Mouse (Mus musculus) megakaryocyte, embryonic 14.5 days (primary cell): ENCODE data around the gene Shisa5.

Source experiments
- FLI1 ChIP-seq: IDR thresholded peaks from 2 replicates; pipeline ENCODE4 v1.6.1; 2012; ENCODE audit warnings: low read length, inconsistent platforms, mixed read lengths
- GATA1 ChIP-seq: IDR thresholded peaks from 3 replicates; pipeline ENCODE4 v1.6.1; 2012; ENCODE audit warnings: mixed read lengths, low read length, inconsistent platforms, borderline replicate concordance

GRCm38 (mm10) chr9:109052490-109053260 lies 14.3 kb downstream of the Shisa5 start:
- TF ChIP-seq GATA1: no peak
- no peak for TF ChIP-seq FLI1
